Mouse (Mus musculus) heart, embryonic 14.5 days (tissue): Measurements from ENCODE around the gene Rps25. TPM values are rescaled to one million over a fixed set of nuclear protein-coding genes. Genes with fewer than 3 reads are reported as not detected.
A peak's percentile ranks its signal among the peaks of the same experiment; 100 is the strongest.
"Not testable (repeated sequence)": the region's sequence is repeated elsewhere in the genome, so short reads cannot be mapped to it uniquely, and the experiment has no call there.

ENCODE experiments used
- ATAC-seq: fragments of 200-750 bp; cut with Nextera tagmentation; 2 replicates; pipeline ENCODE4 v1.8.0; 2017; ENCODE audit warnings: low read depth, moderate TSS enrichment; ENCODE audit not compliant: insufficient number of reproducible peaks, insufficient read depth, low FRiP score
- H3K27ac ChIP-seq, 2 experiments: fragments of 200-500 bp in 1 of 2; fragments of 300-500 bp in 1 of 2; sonication (generic) in 1 of 2; replicated peaks in 1 of 2; 2 replicates each; pipeline ENCODE4 v1.5.1; 2012 to 2014; ENCODE audit warnings: low read depth in 2 of 2, low read length in 2 of 2, control low read depth in 1 of 2, mild to moderate bottlenecking in 1 of 2, mixed read lengths in 1 of 2; ENCODE audit not compliant: control insufficient read depth in 1 of 2, insufficient read depth in 1 of 2
- H3K27me3 ChIP-seq: fragments of 300-500 bp; sonication (generic); 2 replicates; pipeline ENCODE4 v1.6.1; 2014; ENCODE audit warnings: mild to moderate bottlenecking, low read length, control low read depth; ENCODE audit not compliant: control insufficient read depth, insufficient read depth
- H3K36me3 ChIP-seq: fragments of 300-500 bp; sonication (generic); 2 replicates; pipeline ENCODE4 v1.6.1; 2014; ENCODE audit warnings: mild to moderate bottlenecking, control low read depth, low read length, mixed read lengths; ENCODE audit not compliant: control insufficient read depth, insufficient read depth
- H3K4me1 ChIP-seq, 2 experiments: fragments of 200-500 bp in 1 of 2; fragments of 300-500 bp in 1 of 2; sonication (generic) in 1 of 2; 2 replicates each; pipeline ENCODE4 v1.6.1; 2012 to 2014; ENCODE audit warnings: low read length in 2 of 2, control low read depth in 1 of 2, mixed read lengths in 1 of 2; ENCODE audit not compliant: control insufficient read depth in 2 of 2, insufficient read depth in 2 of 2
- H3K4me2 ChIP-seq: fragments of 300-500 bp; sonication (generic); 2 replicates; pipeline ENCODE4 v1.6.1; 2014; ENCODE audit warnings: mild to moderate bottlenecking, low read length
- H3K4me3 ChIP-seq, 2 experiments: fragments of 200-500 bp in 1 of 2; fragments of 300-500 bp in 1 of 2; sonication (generic) in 1 of 2; 2 replicates each; pipeline ENCODE4 v1.5.1; 2012 to 2014; ENCODE audit warnings: low read length in 2 of 2, mild to moderate bottlenecking in 2 of 2, control low read depth in 1 of 2, low read depth in 1 of 2, moderate library complexity in 1 of 2; ENCODE audit not compliant: control insufficient read depth in 1 of 2, insufficient read depth in 1 of 2
- H3K9ac ChIP-seq: fragments of 300-500 bp; sonication (generic); 2 replicates; pipeline ENCODE4 v1.6.1; 2014; ENCODE audit warnings: mild to moderate bottlenecking, low read length
- H3K9me3 ChIP-seq: fragments of 300-500 bp; sonication (generic); 2 replicates; pipeline ENCODE4 v1.6.1; 2016; ENCODE audit warnings: low read length, control low read depth; ENCODE audit not compliant: control insufficient read depth
- WGBS: fragments of 180-500 bp; shearing (Covaris S2); extraction: QIAGEN DNeasy Blood & Tissue Kit; methylation state at CpG from one replicate; pipeline ENCODE4 v1.1.7; 2014; 5-methylcytosine and 5-hydroxymethylcytosine counted together
- polyA plus RNA-seq: library from polyadenylated mRNA; unstranded; fragments of >200 nt; fragmentation: Nextera tagmentation; extraction: Ambion mirVana; gene quantifications from 2 replicates; pipeline ENCODE4 v1.2.1, GENCODE M21; 2014

Rps25 gene
- polyA plus RNA-seq, 1 experiment from 2014 or later = 1,617 TPM

DNA sequence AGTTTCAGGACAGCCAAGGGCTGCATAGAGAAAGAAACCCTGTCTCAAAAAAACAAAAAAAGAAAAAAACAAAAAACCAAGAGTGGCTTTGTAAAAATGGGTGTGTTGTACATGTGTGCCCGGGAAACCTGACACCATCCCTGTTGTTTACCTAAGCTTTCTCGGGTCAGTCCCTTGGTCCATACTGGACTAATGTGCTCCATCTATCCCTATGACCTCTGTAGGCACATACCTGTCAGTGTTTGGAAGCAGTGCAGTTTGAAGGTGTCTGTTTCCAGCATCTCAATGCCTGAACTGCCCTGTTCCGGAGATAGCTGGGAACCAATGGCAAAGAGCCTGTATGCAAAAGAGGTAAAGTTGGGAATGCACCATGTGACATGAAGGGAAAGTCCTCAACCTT, 1.9 kb upstream of the Rps25 start:
- peaks cover 72% of the 10 kb centered on the region for H3K36me3 ChIP-seq
- H3K27ac ChIP-seq = no peak overlapping the region
- H3K4me2 ChIP-seq = no peak overlapping the region
- H3K4me3 ChIP-seq = no peak overlapping the region
- no peak overlapping the region for H3K9ac ChIP-seq
- H3K4me1 ChIP-seq = peaks cover 9 to 16% of the 10 kb centered on the region in 2 experiments
- 84% methylated on average over 3 of the region's 3 CpGs for WGBS
- H3K27me3 ChIP-seq = no peaks in the 10 kb centered on the region
- no peaks in the 10 kb centered on the region for H3K9me3 ChIP-seq
- no peak for ATAC-seq

DNA sequence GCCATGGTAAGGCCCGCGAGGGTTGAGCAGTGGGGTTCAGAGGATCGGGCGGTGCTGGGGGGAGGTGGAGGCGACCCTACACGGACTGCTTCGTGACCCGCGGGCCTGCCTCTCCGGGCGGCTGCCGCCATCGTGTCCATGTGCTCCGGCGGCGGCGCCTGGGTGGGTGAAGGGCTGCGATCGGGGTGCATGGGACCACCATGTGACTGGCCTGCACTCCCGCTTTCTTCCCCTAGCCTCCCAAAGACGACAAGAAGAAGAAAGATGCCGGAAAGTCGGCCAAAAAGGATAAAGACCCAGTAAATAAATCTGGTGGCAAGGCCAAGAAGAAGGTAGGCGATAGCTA, 786 bp downstream of the Rps25 start:
- peak overlapping the region; percentile 94 to 97 for H3K27ac ChIP-seq
- H3K36me3 ChIP-seq = peaks cover 72% of the 10 kb centered on the region
- peak overlapping the region; percentile 76 for H3K4me2 ChIP-seq
- H3K27me3 ChIP-seq = no peaks in the 10 kb centered on the region
- under 1% methylated on average over 24 of the region's 24 CpGs for WGBS
- H3K9me3 ChIP-seq = no peaks in the 10 kb centered on the region
- H3K4me1 ChIP-seq = 0 out of 4 replicates have a peak, but pooled peaks cover 0 to 4% of the 10 kb centered on the region in 2 experiments
- peak overlapping the region; percentile 91 for H3K9ac ChIP-seq
- no peak for ATAC-seq
- H3K4me3 ChIP-seq = peak overlapping the region; percentile 85 to 87

DNA sequence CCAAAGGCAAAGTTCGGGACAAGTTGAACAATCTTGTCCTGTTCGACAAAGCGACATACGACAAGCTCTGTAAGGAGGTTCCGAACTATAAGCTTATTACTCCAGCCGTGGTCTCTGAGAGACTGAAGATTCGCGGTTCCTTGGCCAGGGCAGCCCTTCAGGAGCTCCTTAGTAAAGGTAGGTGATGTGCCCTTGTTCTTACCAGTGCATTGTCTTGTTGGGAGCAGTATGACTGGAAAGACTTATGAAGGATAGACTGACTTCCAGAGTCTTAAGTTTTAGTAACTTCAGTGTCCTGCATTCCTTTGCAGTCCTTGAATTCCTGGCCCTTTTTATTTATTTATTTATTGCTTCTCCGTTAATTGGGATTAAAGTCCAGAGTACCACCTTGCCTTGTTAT, 1.8 kb downstream of the Rps25 start:
- peak overlapping the region; percentile 91 for H3K9ac ChIP-seq
- not testable (repeated sequence) for ATAC-seq, H3K9me3 ChIP-seq, H3K27me3 ChIP-seq, H3K27ac ChIP-seq, H3K4me1 ChIP-seq
- peak overlapping the region; percentile 85 to 87; a peak in 3 of 4 replicates for H3K4me3 ChIP-seq
- H3K36me3 ChIP-seq = peaks cover 72% of the 10 kb centered on the region
- peak overlapping the region; percentile 76 for H3K4me2 ChIP-seq
- WGBS = 81% methylated on average over 9 of the region's 9 CpGs

DNA sequence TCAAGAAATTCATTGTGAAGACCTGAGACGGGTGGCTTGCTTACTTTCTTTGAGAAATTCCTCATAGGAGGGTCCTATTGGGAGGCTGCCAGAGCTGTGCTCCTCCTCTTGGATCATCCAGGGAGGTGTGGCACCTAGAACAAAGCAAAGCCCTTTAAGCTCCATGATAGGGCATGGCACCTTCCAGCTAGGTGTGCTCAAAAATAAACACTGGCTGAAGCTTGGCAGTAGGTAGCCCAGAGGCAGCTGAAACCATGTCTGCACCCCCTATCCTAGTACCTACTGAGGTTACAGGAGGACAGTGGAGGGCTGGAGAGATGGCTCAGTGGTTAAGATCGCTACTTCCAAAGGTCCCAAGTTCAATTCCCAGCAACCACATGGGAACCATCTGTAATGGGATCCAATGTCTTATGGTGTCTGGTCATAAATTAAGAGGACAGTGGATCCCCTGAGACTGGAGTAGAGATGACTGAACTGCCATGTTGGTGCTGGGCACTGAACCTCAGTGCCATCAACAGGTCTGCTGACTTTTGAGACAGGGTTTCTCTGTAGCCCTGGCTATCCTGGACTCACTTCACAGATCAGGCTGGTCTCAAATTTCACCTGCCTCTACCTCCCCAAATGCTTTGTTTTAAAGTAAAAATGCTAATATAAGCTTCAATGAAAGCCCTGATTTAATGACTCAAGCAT, 3.9 kb downstream of the Rps25 start:
- no peak overlapping the region for H3K27ac ChIP-seq
- no peaks in the 10 kb centered on the region for H3K9me3 ChIP-seq
- H3K9ac ChIP-seq = no peak overlapping the region
- WGBS = 88% methylated on average over 2 of the region's 2 CpGs
- H3K4me1 ChIP-seq = 0 out of 4 replicates have a peak, but pooled peaks cover 0 to 4% of the 10 kb centered on the region in 2 experiments
- no peak overlapping the region for H3K4me2 ChIP-seq
- no peak for ATAC-seq
- no peaks in the 10 kb centered on the region for H3K27me3 ChIP-seq
- peaks cover 68% of the 10 kb centered on the region for H3K36me3 ChIP-seq
- no peak overlapping the region for H3K4me3 ChIP-seq

DNA sequence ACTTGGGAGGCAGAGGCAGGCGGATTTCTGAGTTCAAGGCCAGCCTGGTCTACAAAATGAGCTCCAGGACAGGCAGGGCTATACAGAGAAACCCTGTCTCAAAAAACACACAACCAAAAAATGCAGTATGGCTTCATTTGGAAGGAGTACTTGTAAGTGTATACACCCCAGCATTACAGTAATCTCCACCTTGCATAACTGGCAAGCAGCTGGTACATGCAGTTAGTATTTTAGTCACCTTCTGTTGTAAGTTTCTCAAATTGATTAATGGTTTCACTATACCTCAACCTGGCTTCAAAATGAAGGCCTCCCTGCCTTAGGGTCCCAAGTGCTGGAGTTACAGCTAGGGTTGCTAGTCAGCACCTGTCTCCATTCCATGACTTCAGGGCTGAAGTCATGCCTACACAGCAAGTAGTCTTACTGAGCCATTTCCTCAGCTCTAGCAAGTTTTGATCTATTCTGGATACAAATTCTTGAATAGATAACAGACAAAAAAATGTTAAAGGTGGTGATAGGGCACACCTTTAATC, 4.7 kb downstream of the Rps25 start:
- peaks cover 0 to 8% of the 10 kb centered on the region in 2 experiments; a peak in 1 of 4 replicates for H3K4me1 ChIP-seq
- H3K27me3 ChIP-seq = no peaks in the 10 kb centered on the region
- no peak overlapping the region for H3K4me3 ChIP-seq
- ATAC-seq = no peak
- H3K4me2 ChIP-seq = no peak overlapping the region
- peaks cover 75% of the 10 kb centered on the region for H3K36me3 ChIP-seq
- no peaks in the 10 kb centered on the region for H3K9me3 ChIP-seq
- whole genome bisulfite sequencing = 81% methylated on average over 1 of the region's 1 CpGs
- no peak overlapping the region for H3K9ac ChIP-seq
- H3K27ac ChIP-seq = no peak overlapping the region

DNA sequence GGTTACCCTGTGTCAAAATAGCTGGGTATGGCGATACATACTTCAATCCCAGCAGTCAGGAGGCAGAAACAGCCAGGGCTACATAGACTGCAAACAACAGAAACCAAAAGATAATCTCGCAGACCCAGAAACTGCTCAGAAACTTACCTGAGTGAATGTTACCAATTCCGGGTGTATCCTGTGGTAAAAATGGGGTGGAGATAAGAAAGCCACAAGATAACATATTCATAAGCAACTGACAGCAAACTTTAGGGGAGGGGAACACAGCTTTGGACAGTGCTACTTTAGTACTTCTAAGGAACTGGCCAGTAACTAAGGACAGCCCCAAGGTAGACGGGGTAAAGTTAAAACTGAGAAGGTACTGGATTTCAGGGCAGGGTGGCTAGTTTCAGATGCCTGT, 5.4 kb downstream of the Rps25 start:
- no peak overlapping the region for H3K9ac ChIP-seq
- H3K36me3 ChIP-seq = peaks cover 75% of the 10 kb centered on the region
- no peak for ATAC-seq
- H3K9me3 ChIP-seq = no peaks in the 10 kb centered on the region
- H3K4me3 ChIP-seq = no peak overlapping the region
- no peak overlapping the region for H3K27ac ChIP-seq
- WGBS = 76% methylated on average over 4 of the region's 4 CpGs
- H3K4me1 ChIP-seq = peaks cover 0 to 12% of the 10 kb centered on the region in 2 experiments; a peak in 2 of 4 replicates
- no peak overlapping the region for H3K4me2 ChIP-seq
- no peaks in the 10 kb centered on the region for H3K27me3 ChIP-seq

DNA sequence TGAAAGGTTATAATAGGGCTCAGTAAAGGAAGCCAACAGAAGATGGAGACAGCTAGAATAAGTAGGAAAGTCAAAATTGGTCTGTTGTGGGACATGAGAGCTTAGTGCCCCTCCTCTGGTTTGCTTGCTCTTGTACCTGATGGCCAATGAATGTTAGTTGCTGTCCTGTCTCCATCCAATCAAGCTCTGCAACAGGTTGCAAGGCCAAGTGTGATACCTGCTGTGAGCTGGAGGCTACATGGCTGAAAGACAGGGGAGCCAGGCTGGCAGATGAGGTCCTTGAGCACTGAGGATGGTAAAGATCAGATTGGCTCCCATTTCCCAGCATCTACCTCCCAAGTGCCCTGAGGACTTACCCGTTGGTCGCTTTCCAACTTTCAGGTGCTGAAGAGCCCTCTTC, 5.8 kb downstream of the Rps25 start:
- Histone ChIP-seq H3K36me3 (peaks cover 75% of the 10 kb centered on the region), H3K27ac (no peak overlapping the region), H3K4me1 (peaks cover 0 to 13% of the 10 kb centered on the region in 2 experiments; a peak in 2 of 4 replicates), H3K27me3 (no peaks in the 10 kb centered on the region), H3K4me2 (no peak overlapping the region), H3K9me3 (no peaks in the 10 kb centered on the region), H3K9ac (no peak overlapping the region), H3K4me3 (no peak overlapping the region)
- 74% methylated on average over 2 of the region's 2 CpGs for WGBS
- no peak for ATAC-seq
